Mouse (Mus musculus): ENCODE measurements at regions not wholly inside any gene's neighbourhood (a gene's known extent, or its start where the extent isn't known, plus 50 kb on each side); places are given as distances from the start of the nearest gene placed in this dataset.

- Histone ChIP-seq H3K4me1 (ENCODE audit: control insufficient read depth, insufficient read depth, low read length) (0 out of 2 replicates have a peak, but pooled peaks cover 6% of the 10 kb centered on the region), H3K27me3 (ENCODE audit: control insufficient read depth, insufficient read depth, low read length) (no peaks in the 10 kb centered on the region), H3K27ac (ENCODE audit: low read depth, low read length) (no peak overlapping the region), H3K36me3 (ENCODE audit: control insufficient read depth, insufficient read depth, low read length) (no peaks in the 10 kb centered on the region), H3K4me2 (ENCODE audit: low read depth, low read length) (no peak overlapping the region), H3K9me3 (ENCODE audit: control insufficient read depth, low read length) (no peaks in the 10 kb centered on the region), H3K9ac (replicated peaks; ENCODE audit: low read depth, low read length) (no peak overlapping the region), H3K4me3 (ENCODE audit: low read depth, low read length) (no peak overlapping the region)
- no peak for ATAC-seq (ENCODE audit: low read depth)
- 74% methylated on average over 7 of the region's 7 CpGs for WGBS
Measured at GRCm38 (mm10) chr5:53376856-53377255, 89.1 kb upstream of the Rbpj start.

GRCm38 (mm10) chr5:53377698-53378097, 88.3 kb upstream of the Rbpj start:
- Histone ChIP-seq H3K27me3 (ENCODE audit: control insufficient read depth, insufficient read depth, low read length) (no peaks in the 10 kb centered on the region), H3K36me3 (ENCODE audit: control insufficient read depth, insufficient read depth, low read length) (no peaks in the 10 kb centered on the region), H3K4me3 (ENCODE audit: low read depth, low read length) (no peak overlapping the region), H3K9ac (replicated peaks; ENCODE audit: low read depth, low read length) (no peak overlapping the region), H3K27ac (ENCODE audit: low read depth, low read length) (no peak overlapping the region), H3K4me2 (ENCODE audit: low read depth, low read length) (no peak overlapping the region), H3K4me1 (ENCODE audit: control insufficient read depth, insufficient read depth, low read length) (0 out of 2 replicates have a peak, but pooled peaks cover 6% of the 10 kb centered on the region), H3K9me3 (ENCODE audit: control insufficient read depth, low read length) (no peaks in the 10 kb centered on the region)
- 90% methylated on average over 2 of the region's 2 CpGs for WGBS
- no peak for ATAC-seq (ENCODE audit: low read depth)

GRCm38 (mm10) chr5:53378106-53378505, 87.8 kb upstream of the Rbpj start:
- Histone ChIP-seq H3K4me3 (ENCODE audit: low read depth, low read length) (no peak overlapping the region), H3K27me3 (ENCODE audit: control insufficient read depth, insufficient read depth, low read length) (no peaks in the 10 kb centered on the region), H3K4me2 (ENCODE audit: low read depth, low read length) (no peak overlapping the region), H3K36me3 (ENCODE audit: control insufficient read depth, insufficient read depth, low read length) (no peaks in the 10 kb centered on the region), H3K4me1 (ENCODE audit: control insufficient read depth, insufficient read depth, low read length) (0 out of 2 replicates have a peak, but pooled peaks cover 6% of the 10 kb centered on the region), H3K9ac (replicated peaks; ENCODE audit: low read depth, low read length) (no peak overlapping the region), H3K9me3 (ENCODE audit: control insufficient read depth, low read length) (no peaks in the 10 kb centered on the region), H3K27ac (ENCODE audit: low read depth, low read length) (no peak overlapping the region)
- ATAC-seq (ENCODE audit: low read depth) = no peak

GRCm38 (mm10) chr5:53378599-53378998, 87.4 kb upstream of the Rbpj start:
- H3K4me2 ChIP-seq (ENCODE audit: low read depth, low read length) = no peak overlapping the region
- H3K4me3 ChIP-seq (ENCODE audit: low read depth, low read length) = no peak overlapping the region
- H3K4me1 ChIP-seq (ENCODE audit: control insufficient read depth, insufficient read depth, low read length) = 0 out of 2 replicates have a peak, but pooled peaks cover 6% of the 10 kb centered on the region
- no peaks in the 10 kb centered on the region for H3K9me3 ChIP-seq (ENCODE audit: control insufficient read depth, low read length)
- no peak for ATAC-seq (ENCODE audit: low read depth)
- H3K27me3 ChIP-seq (ENCODE audit: control insufficient read depth, insufficient read depth, low read length) = no peaks in the 10 kb centered on the region
- no peak overlapping the region for H3K9ac ChIP-seq (replicated peaks; ENCODE audit: low read depth, low read length)
- no peak overlapping the region for H3K27ac ChIP-seq (ENCODE audit: low read depth, low read length)
- WGBS = 91% methylated on average over 7 of the region's 7 CpGs
- H3K36me3 ChIP-seq (ENCODE audit: control insufficient read depth, insufficient read depth, low read length) = no peaks in the 10 kb centered on the region

GRCm38 (mm10) chr5:53379612-53380011, 86.3 kb upstream of the Rbpj start:
- Histone ChIP-seq H3K36me3 (ENCODE audit: control insufficient read depth, insufficient read depth, low read length) (no peaks in the 10 kb centered on the region), H3K27ac (ENCODE audit: low read depth, low read length) (0 out of 2 replicates have a peak overlapping the region, but pooled peaks have one; percentile 28), H3K9me3 (ENCODE audit: control insufficient read depth, low read length) (no peaks in the 10 kb centered on the region), H3K4me2 (ENCODE audit: low read depth, low read length) (0 out of 2 replicates have a peak overlapping the region, but pooled peaks have one; percentile 4), H3K9ac (replicated peaks; ENCODE audit: low read depth, low read length) (peak overlapping the region; percentile 37; the same call in 1 of the 2 replicates), H3K4me1 (ENCODE audit: control insufficient read depth, insufficient read depth, low read length) (0 out of 2 replicates have a peak, but pooled peaks cover 6% of the 10 kb centered on the region), H3K4me3 (ENCODE audit: low read depth, low read length) (no peak overlapping the region), H3K27me3 (ENCODE audit: control insufficient read depth, insufficient read depth, low read length) (no peaks in the 10 kb centered on the region)
- WGBS = 25% methylated on average over 17 of the region's 17 CpGs
- ATAC-seq (ENCODE audit: low read depth) = peak; percentile 87

- no peak overlapping the region for H3K9ac ChIP-seq (replicated peaks; ENCODE audit: low read depth, low read length)
- H3K36me3 ChIP-seq (ENCODE audit: control insufficient read depth, insufficient read depth, low read length) = no peaks in the 10 kb centered on the region
- WGBS = 41% methylated on average over 3 of the region's 3 CpGs
- no peaks in the 10 kb centered on the region for H3K9me3 ChIP-seq (ENCODE audit: control insufficient read depth, low read length)
- no peak overlapping the region for H3K4me2 ChIP-seq (ENCODE audit: low read depth, low read length)
- no peaks in the 10 kb centered on the region for H3K27me3 ChIP-seq (ENCODE audit: control insufficient read depth, insufficient read depth, low read length)
- H3K4me3 ChIP-seq (ENCODE audit: low read depth, low read length) = no peak overlapping the region
- H3K4me1 ChIP-seq (ENCODE audit: control insufficient read depth, insufficient read depth, low read length) = 0 out of 2 replicates have a peak, but pooled peaks cover 6% of the 10 kb centered on the region
- H3K27ac ChIP-seq (ENCODE audit: low read depth, low read length) = no peak overlapping the region
- ATAC-seq (ENCODE audit: low read depth) = no peak
Measured at GRCm38 (mm10) chr5:53380203-53380602, 85.7 kb upstream of the Rbpj start.

GRCm38 (mm10) chr5:53381492-53382199, 84.3 kb upstream of the Rbpj start:
- 0 out of 2 replicates have a peak, but pooled peaks cover 6% of the 10 kb centered on the region for H3K4me1 ChIP-seq (ENCODE audit: control insufficient read depth, insufficient read depth, low read length)
- no peak overlapping the region for H3K4me2 ChIP-seq (ENCODE audit: low read depth, low read length)
- H3K27me3 ChIP-seq (ENCODE audit: control insufficient read depth, insufficient read depth, low read length) = no peaks in the 10 kb centered on the region
- no peak for ATAC-seq (ENCODE audit: low read depth)
- no peaks in the 10 kb centered on the region for H3K36me3 ChIP-seq (ENCODE audit: control insufficient read depth, insufficient read depth, low read length)
- no peak overlapping the region for H3K9ac ChIP-seq (replicated peaks; ENCODE audit: low read depth, low read length)
- no peak overlapping the region for H3K27ac ChIP-seq (ENCODE audit: low read depth, low read length)
- H3K9me3 ChIP-seq (ENCODE audit: control insufficient read depth, low read length) = no peaks in the 10 kb centered on the region
- WGBS = 79% methylated on average over 13 of the region's 13 CpGs
- H3K4me3 ChIP-seq (ENCODE audit: low read depth, low read length) = no peak overlapping the region

GRCm38 (mm10) chr5:53384026-53384425, 81.9 kb upstream of the Rbpj start:
- Histone ChIP-seq H3K27ac (ENCODE audit: low read depth, low read length) (no peak overlapping the region), H3K9me3 (ENCODE audit: control insufficient read depth, low read length) (no peaks in the 10 kb centered on the region), H3K4me1 (ENCODE audit: control insufficient read depth, insufficient read depth, low read length) (0 out of 2 replicates have a peak, but pooled peaks cover 6% of the 10 kb centered on the region), H3K4me3 (ENCODE audit: low read depth, low read length) (no peak overlapping the region), H3K9ac (replicated peaks; ENCODE audit: low read depth, low read length) (no peak overlapping the region), H3K27me3 (ENCODE audit: control insufficient read depth, insufficient read depth, low read length) (no peaks in the 10 kb centered on the region), H3K4me2 (ENCODE audit: low read depth, low read length) (no peak overlapping the region), H3K36me3 (ENCODE audit: control insufficient read depth, insufficient read depth, low read length) (no peaks in the 10 kb centered on the region)
- no peak for ATAC-seq (ENCODE audit: low read depth)
- 93% methylated on average over 7 of the region's 7 CpGs for WGBS

GRCm38 (mm10) chr5:53385513-53386148, 80.3 kb upstream of the Rbpj start:
- H3K9ac ChIP-seq (replicated peaks; ENCODE audit: low read depth, low read length) = no peak overlapping the region
- no peaks in the 10 kb centered on the region for H3K4me1 ChIP-seq (ENCODE audit: control insufficient read depth, insufficient read depth, low read length)
- H3K9me3 ChIP-seq (ENCODE audit: control insufficient read depth, low read length) = no peaks in the 10 kb centered on the region
- no peaks in the 10 kb centered on the region for H3K36me3 ChIP-seq (ENCODE audit: control insufficient read depth, insufficient read depth, low read length)
- no peak for ATAC-seq (ENCODE audit: low read depth)
- WGBS = 92% methylated on average over 3 of the region's 3 CpGs
- H3K4me2 ChIP-seq (ENCODE audit: low read depth, low read length) = no peak overlapping the region
- H3K27ac ChIP-seq (ENCODE audit: low read depth, low read length) = no peak overlapping the region
- no peaks in the 10 kb centered on the region for H3K27me3 ChIP-seq (ENCODE audit: control insufficient read depth, insufficient read depth, low read length)
- H3K4me3 ChIP-seq (ENCODE audit: low read depth, low read length) = no peak overlapping the region

Data from neural tube, embryonic 14.5 days (tissue).